Mouse (Mus musculus) kidney, embryonic 15.5 days (tissue): ENCODE measurements around the gene Calm4. TPM values are rescaled to one million over a fixed set of nuclear protein-coding genes. Genes with fewer than 3 reads are reported as not detected.
"Not testable (repeated sequence)": the region's sequence is repeated elsewhere in the genome, so short reads cannot be mapped to it uniquely, and the experiment has no call there.

Experiments
- ATAC-seq: fragments of 200-750 bp; cut with Nextera tagmentation; replicated peaks from 2 replicates; pipeline ENCODE4 v1.8.0; 2017; ENCODE audit warnings: moderate TSS enrichment; ENCODE audit not compliant: low FRiP score
- H3K27ac ChIP-seq: fragments of 300-500 bp; sonication (generic); 2 replicates; pipeline ENCODE4 v1.5.1; 2015; ENCODE audit warnings: mild to moderate bottlenecking, inconsistent platforms
- H3K27me3 ChIP-seq: fragments of 300-500 bp; sonication (generic); 2 replicates; pipeline ENCODE4 v1.6.1; 2015; ENCODE audit warnings: inconsistent platforms
- H3K36me3 ChIP-seq: fragments of 300-500 bp; sonication (generic); 2 replicates; pipeline ENCODE4 v1.6.1; 2015; ENCODE audit warnings: inconsistent platforms
- H3K4me1 ChIP-seq: fragments of 300-500 bp; sonication (generic); 2 replicates; pipeline ENCODE4 v1.6.1; 2015; ENCODE audit warnings: inconsistent platforms
- H3K4me2 ChIP-seq: fragments of 300-500 bp; sonication (generic); 2 replicates; pipeline ENCODE4 v1.6.1; 2015; ENCODE audit warnings: moderate library complexity, mild to moderate bottlenecking, inconsistent platforms
- H3K4me3 ChIP-seq: fragments of 300-500 bp; sonication (generic); replicated peaks from 2 replicates; pipeline ENCODE4 v1.5.1; 2015; ENCODE audit warnings: mild to moderate bottlenecking, inconsistent platforms
- H3K9ac ChIP-seq: fragments of 300-500 bp; sonication (generic); 2 replicates; pipeline ENCODE4 v1.6.1; 2015; ENCODE audit warnings: mild to moderate bottlenecking, inconsistent platforms
- H3K9me3 ChIP-seq: fragments of 300-500 bp; sonication (generic); replicated peaks from 2 replicates; pipeline ENCODE4 v1.6.1; 2016; ENCODE audit warnings: inconsistent platforms
- WGBS: fragments of 180-500 bp; shearing (Covaris S2); methylation state at CpG from one replicate; pipeline ENCODE4 v1.1.7; 2015; ENCODE audit warnings: mixed read lengths; 5-methylcytosine and 5-hydroxymethylcytosine counted together
- polyA plus RNA-seq: library from polyadenylated mRNA; unstranded; fragments of >200 nt; fragmentation: Nextera tagmentation; extraction: Ambion mirVana; gene quantifications from 2 replicates; pipeline ENCODE4 v1.2.1, GENCODE M21; 2015

The Calm4 gene
- 0.17 and 3.2 TPM in 2 replicates for polyA plus RNA-seq

DNA sequence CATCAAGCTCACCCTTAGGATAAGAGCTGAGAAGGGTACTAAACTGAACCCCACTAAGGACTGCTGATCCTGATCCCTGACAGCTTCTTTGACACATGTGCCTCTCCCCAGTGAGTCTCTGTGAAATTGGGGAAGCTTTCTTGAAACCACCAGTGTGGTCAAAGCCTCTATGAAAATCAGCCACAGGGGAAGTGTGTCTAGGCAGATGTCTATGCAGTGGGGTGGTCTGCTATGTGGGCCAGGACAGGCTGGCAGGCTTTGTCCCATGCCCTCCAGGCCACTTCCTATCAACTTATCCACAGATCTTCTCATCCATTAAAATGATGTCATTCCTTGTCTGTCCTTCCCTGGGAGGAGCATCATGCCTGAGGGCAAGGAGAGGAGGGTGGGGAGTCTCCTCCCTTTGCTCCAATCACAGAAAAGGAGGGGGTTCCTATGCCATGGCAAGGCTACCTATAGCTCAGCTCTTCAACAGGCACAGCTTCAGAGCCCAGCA is at the start of gene Calm4:
Gene Calm4, plus strand, starts transcription at position 446 of the 496 bp plus-strand sequence.
- H3K27ac ChIP-seq, H3K9me3 ChIP-seq, H3K9ac ChIP-seq, H3K27me3 ChIP-seq, ATAC-seq, H3K4me3 ChIP-seq, H3K36me3 ChIP-seq, H3K4me1 ChIP-seq, H3K4me2 ChIP-seq: not testable (repeated sequence)

DNA sequence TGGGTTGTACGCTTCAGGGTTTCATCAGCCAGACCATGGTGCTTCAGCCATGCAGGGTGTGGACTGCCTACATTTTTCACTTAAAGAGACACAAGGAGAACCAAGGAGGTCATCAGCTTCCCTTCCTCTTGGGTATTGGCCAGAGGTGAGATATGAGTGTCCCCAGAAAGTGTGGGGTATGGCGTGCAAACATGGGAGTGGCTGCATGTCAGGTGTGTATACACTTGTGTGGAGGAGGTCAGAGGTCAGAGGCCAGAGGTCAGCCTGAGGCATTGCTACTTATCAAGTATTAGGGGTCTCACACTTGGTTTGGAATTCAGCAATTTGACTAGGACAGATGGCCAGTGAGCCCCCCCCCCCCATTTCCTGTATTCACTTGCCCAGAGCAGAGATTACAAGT is 49.0 kb upstream of the Calm4 start:
- Histone ChIP-seq H3K4me3 (no peak overlapping the region), H3K27me3 (no peaks in the 10 kb centered on the region), H3K9me3 (no peaks in the 10 kb centered on the region), H3K4me1 (no peaks in the 10 kb centered on the region), H3K9ac (no peak overlapping the region), H3K4me2 (no peak overlapping the region), H3K36me3 (no peaks in the 10 kb centered on the region), H3K27ac (no peak overlapping the region)
- ATAC-seq: no peak
- WGBS: 82% methylated on average over 2 of the region's 2 CpGs

- Histone ChIP-seq H3K27me3 (no peaks in the 10 kb centered on the region), H3K27ac (no peak overlapping the region), H3K36me3 (no peaks in the 10 kb centered on the region), H3K4me2 (no peak overlapping the region), H3K4me3 (no peak overlapping the region), H3K9ac (no peak overlapping the region), H3K9me3 (no peaks in the 10 kb centered on the region), H3K4me1 (no peaks in the 10 kb centered on the region)
- WGBS: 40% methylated on average over 2 of the region's 2 CpGs
- no peak for ATAC-seq
These were observed 48.0 kb upstream of the Calm4 start for GRCm38 (mm10) chr13:3789531-3789930.

- 0 out of 2 replicates have a peak, but pooled peaks cover 3% of the 10 kb centered on the region for H3K4me1 ChIP-seq
- 83% methylated on average over 4 of the region's 4 CpGs for WGBS
These were observed 40.9 kb upstream of the Calm4 start for GRCm38 (mm10) chr13:3796649-3797048.

DNA sequence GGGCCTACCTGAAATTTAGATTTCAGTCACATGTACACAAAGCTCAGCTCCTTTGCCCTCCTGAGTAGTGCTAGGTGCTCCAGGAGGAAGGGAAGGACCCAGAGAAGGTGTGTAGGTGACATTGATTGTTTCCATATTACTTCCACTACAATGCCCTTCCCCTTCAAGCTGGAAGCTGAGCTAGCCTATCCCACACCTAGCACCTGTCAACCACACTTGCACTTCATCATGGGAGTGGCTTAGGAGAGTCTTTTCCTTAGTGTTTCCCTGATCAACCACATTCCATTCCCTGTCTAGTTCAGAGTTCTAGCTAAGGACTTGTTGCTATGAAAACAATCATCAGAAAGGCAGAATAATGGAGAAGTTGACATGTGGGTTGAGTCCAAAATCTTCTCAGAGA is 38.8 kb upstream of the Calm4 start:
- Histone ChIP-seq H3K9ac (no peak overlapping the region), H3K36me3 (no peaks in the 10 kb centered on the region), H3K27ac (no peak overlapping the region), H3K27me3 (no peaks in the 10 kb centered on the region), H3K4me1 (0 out of 2 replicates have a peak, but pooled peaks cover 6% of the 10 kb centered on the region), H3K4me3 (no peak overlapping the region), H3K4me2 (no peak overlapping the region), H3K9me3 (no peaks in the 10 kb centered on the region)
- no peak for ATAC-seq

More at GRCm38 (mm10) chr13:3796649-3797048, 40.9 kb upstream of the Calm4 start:
- no peak overlapping the region for H3K4me2 ChIP-seq
- H3K9ac ChIP-seq: no peak overlapping the region
- no peak overlapping the region for H3K4me3 ChIP-seq
- no peak overlapping the region for H3K27ac ChIP-seq
- H3K9me3 ChIP-seq: no peaks in the 10 kb centered on the region
- H3K36me3 ChIP-seq: no peaks in the 10 kb centered on the region
- no peak for ATAC-seq
- no peaks in the 10 kb centered on the region for H3K27me3 ChIP-seq

DNA sequence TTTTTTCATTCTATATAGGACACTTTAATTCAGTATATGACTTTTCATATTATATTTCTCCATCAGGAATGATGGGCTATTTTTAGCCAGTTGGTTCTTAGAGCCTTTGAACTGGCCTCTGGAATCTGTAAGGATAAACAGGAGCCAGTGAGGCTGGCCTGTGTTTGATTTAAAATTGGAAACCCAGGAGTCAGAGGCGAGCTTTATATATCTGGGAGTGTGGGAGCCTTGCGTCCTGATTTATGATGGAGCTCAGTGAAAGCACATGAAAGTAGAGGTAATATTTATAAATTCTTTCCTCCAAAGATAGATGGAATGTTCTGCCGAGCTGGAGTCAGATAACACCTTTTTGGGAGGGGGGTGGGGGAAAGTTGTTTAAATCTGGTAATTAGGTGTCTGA is 38.2 kb upstream of the Calm4 start:
- 16% methylated on average over 3 of the region's 3 CpGs for WGBS
- H3K4me1 ChIP-seq: 0 out of 2 replicates have a peak, but pooled peaks cover 13% of the 10 kb centered on the region
- H3K9me3 ChIP-seq: no peaks in the 10 kb centered on the region
- H3K27me3 ChIP-seq: no peaks in the 10 kb centered on the region
- no peak overlapping the region for H3K4me3 ChIP-seq
- no peak overlapping the region for H3K4me2 ChIP-seq
- no peak overlapping the region for H3K9ac ChIP-seq
- ATAC-seq: no peak
- no peak overlapping the region for H3K27ac ChIP-seq
- H3K36me3 ChIP-seq: no peaks in the 10 kb centered on the region

DNA sequence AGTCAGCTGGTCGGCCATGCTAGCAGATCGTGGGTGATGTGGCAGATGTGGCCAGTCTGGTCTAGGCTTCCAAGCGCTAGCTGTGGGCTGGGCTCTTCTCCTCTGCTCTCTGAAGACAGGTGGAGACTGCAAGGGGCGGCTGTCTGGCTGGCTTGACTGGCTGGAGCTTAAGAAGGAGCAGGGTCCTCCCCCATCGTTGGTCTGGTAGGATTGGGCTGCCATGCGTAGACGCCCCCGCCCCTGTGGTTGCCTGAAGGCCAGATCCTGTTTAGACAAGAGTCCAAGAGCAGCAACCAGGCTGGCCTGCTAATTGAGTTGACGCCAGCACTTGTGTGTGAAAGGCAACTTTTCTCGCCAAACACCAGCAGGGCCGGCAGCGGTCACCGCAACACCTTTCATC is 33.4 kb upstream of the Calm4 start, which contains the start of gene Calml3:
Gene Calml3, minus strand, starts transcription at position 131 of the 400 bp plus-strand sequence.
- peak; percentile 87 for ATAC-seq
- H3K4me2 ChIP-seq: no peak within 1 kb of the TSS
- H3K36me3 ChIP-seq: no peaks in the 10 kb centered on the region
- H3K27ac ChIP-seq: peak within 1 kb of the TSS; percentile 38; the same call in 1 of the 2 replicates
- 57% methylated on average over 13 of the region's 13 CpGs for WGBS
- H3K4me3 ChIP-seq: no peak within 1 kb of the TSS
- H3K27me3 ChIP-seq: no peaks in the 10 kb centered on the region
- H3K9me3 ChIP-seq: no peaks in the 10 kb centered on the region
- H3K4me1 ChIP-seq: peaks cover 21% of the 10 kb centered on the region; the same call in 1 of the 2 replicates
- H3K9ac ChIP-seq: no peak within 1 kb of the TSS

DNA sequence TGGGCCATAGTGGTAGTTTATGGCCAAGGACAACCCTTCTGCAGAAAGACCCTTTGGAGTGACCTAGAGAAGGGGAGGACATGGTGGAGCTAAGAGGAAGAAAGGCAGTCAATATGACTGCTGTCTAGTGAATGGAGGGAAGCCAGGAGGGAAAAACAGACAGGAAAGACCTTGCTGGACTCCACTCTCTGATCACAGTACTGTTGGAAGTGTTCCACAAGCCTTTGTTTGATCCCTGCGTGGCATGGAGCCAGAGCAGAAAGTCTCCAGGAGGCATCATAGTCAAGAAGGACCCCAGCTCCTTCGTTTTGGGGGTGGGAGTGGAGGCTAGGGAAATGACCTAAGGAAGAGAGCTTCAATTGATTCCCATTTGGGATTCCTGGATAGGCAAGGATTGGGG is 32.4 kb upstream of the Calm4 start:
- Histone ChIP-seq H3K27ac (peak overlapping the region; percentile 38; the same call in 1 of the 2 replicates), H3K9me3 (no peaks in the 10 kb centered on the region), H3K27me3 (no peaks in the 10 kb centered on the region), H3K9ac (no peak overlapping the region), H3K4me3 (no peak overlapping the region), H3K4me2 (no peak overlapping the region), H3K36me3 (no peaks in the 10 kb centered on the region), H3K4me1 (peaks cover 21% of the 10 kb centered on the region; the same call in 1 of the 2 replicates)
- no peak for ATAC-seq
- 47% methylated on average over 2 of the region's 2 CpGs for WGBS

DNA sequence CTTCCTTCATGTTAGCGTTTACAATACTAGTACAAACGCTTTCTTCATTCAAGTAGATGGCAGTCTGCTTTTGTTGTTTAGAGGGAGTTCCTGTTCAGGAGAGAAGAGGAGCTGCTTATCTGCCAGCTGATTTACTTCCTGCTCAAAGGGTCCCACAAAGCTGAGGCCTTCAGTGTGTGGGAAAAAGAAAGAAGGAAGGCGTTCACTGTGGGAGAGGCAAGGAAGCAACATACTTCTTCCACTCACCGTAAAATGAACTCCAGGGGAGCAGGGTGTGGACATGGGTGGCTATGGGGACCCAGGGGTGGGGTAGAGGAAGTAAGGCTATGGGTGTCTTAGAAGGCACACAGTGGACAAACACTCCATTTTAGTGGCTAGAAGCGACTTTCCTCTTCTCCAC is 31.9 kb upstream of the Calm4 start:
- no peak for ATAC-seq
- WGBS: 60% methylated on average over 5 of the region's 5 CpGs
- Histone ChIP-seq H3K4me3 (no peak overlapping the region), H3K27ac (peak overlapping the region; percentile 38), H3K9ac (no peak overlapping the region), H3K4me2 (no peak overlapping the region), H3K36me3 (no peaks in the 10 kb centered on the region), H3K9me3 (no peaks in the 10 kb centered on the region), H3K27me3 (no peaks in the 10 kb centered on the region), H3K4me1 (peaks cover 21% of the 10 kb centered on the region; the same call in 1 of the 2 replicates)

DNA sequence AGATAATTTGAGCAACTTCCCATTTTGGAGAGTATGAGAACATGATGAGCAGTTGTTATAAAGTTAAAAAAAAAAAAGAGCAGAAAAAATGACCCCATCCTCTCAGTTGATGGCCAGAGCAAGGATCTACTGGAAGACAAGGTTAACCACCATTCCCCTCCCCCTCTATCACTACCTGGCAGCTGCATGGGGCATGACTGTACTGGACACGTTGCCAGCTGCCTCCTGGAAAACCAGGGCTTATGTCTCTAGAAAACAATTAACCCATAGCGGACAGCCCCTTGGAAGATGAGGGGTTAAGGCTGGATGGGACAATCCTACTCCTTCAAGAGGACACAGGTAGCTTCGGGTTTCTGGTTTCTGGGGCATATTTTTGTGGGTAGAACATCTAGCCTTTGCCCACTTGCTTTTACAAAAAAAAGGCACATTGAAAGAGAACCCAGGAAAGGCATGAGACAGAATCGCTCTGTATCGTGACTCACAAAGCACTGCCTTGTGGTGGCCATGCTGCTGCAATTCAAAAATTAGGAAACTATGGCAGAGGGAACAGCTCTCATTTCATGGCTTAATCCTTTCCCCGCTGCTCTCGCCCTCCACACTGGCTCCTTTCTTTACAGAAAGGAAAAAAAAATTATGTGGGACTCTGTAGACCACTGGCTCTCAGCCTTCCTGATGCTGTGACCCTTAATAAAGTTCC is 30.3 kb upstream of the Calm4 start:
- H3K27me3 ChIP-seq: no peaks in the 10 kb centered on the region
- H3K9me3 ChIP-seq: no peaks in the 10 kb centered on the region
- peaks cover 17% of the 10 kb centered on the region; the same call in 1 of the 2 replicates for H3K4me1 ChIP-seq
- H3K36me3 ChIP-seq: no peaks in the 10 kb centered on the region
- 80% methylated on average over 7 of the region's 7 CpGs for WGBS
- no peak for ATAC-seq
- H3K4me3 ChIP-seq: no peak overlapping the region
- no peak overlapping the region for H3K9ac ChIP-seq
- no peak overlapping the region for H3K27ac ChIP-seq
- H3K4me2 ChIP-seq: no peak overlapping the region

- WGBS: 70% methylated on average over 5 of the region's 5 CpGs
- no peak for ATAC-seq
- no peak overlapping the region for H3K27ac ChIP-seq
These were observed 19.4 kb upstream of the Calm4 start for GRCm38 (mm10) chr13:3818012-3818739.

DNA sequence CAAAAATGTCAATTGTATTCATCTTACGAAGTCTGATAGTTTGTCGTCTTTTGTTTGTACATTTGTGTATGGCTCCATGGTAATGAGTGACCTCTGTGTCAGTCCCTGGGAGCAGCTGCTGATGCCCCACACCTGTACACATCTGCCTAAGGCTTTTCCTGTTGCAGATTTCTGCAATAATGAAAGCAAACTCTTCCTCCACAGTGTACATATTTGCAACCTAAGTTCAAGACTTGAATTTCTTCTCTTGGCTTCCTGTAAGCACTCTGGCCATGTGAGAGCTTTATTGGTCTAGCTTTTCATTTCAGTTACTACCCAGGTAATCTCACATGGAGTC is 18.8 kb upstream of the Calm4 start:
- Histone ChIP-seq H3K9ac (no peak overlapping the region), H3K4me1 (no peaks in the 10 kb centered on the region), H3K4me3 (no peak overlapping the region), H3K4me2 (no peak overlapping the region), H3K27me3 (no peaks in the 10 kb centered on the region), H3K9me3 (no peaks in the 10 kb centered on the region), H3K36me3 (no peaks in the 10 kb centered on the region), H3K27ac (no peak overlapping the region)
- ATAC-seq: no peak
- whole genome bisulfite sequencing: 88% methylated on average over 2 of the region's 2 CpGs

More at GRCm38 (mm10) chr13:3818012-3818739, 19.4 kb upstream of the Calm4 start:
- no peak overlapping the region for H3K4me2 ChIP-seq
- no peak overlapping the region for H3K4me3 ChIP-seq
- H3K9me3 ChIP-seq: no peaks in the 10 kb centered on the region
- H3K27me3 ChIP-seq: no peaks in the 10 kb centered on the region
- H3K4me1 ChIP-seq: no peaks in the 10 kb centered on the region
- no peaks in the 10 kb centered on the region for H3K36me3 ChIP-seq
- H3K9ac ChIP-seq: no peak overlapping the region
